Mouse (Mus musculus) layer of hippocampus, adult 8-10 months (tissue): Measurements from ENCODE around the gene Rora. TPM values are rescaled to one million over a fixed set of nuclear protein-coding genes. Genes with fewer than 3 reads are reported as not detected.

Experiments
- DNase-seq, 2 experiments: peaks; one replicate each; pipeline ENCODE4 v3.0.0; 2022; ENCODE audit warnings: low spot score in 2 of 2
- total RNA-seq, 4 experiments: library from RNA; stranded (reverse); gene quantifications; 2 replicates each; pipeline ENCODE4 v1.2.4; 2022

Rora gene
- total RNA-seq, 4 experiments from 2014 or later: 35.1 to 41.5 (median 36.6) TPM

- no peak for DNase-seq
Observed at GRCm38 (mm10) chr9:69336063-69336462, 682.5 kb downstream of the Rora start.

DNA sequence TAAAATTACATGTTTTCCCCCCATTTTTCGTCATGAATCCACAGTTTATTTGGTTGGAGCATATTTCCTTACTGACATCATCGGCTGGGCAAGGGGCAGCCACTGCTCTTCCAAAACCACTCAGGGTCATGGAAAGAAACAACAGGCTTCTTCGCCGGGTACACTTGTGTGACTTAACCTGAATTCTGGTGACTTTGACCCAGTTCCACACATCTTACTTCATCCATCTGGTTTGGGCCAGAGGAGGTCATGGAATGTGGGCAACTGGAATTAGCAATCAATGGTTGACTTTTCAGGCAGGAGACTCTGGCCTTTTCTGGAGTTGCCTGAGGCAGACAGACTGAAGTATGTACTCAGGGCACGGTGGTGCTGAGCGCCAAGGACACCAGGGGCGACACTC, 685.6 kb downstream of the Rora start:
- DNase-seq: no peak

DNA sequence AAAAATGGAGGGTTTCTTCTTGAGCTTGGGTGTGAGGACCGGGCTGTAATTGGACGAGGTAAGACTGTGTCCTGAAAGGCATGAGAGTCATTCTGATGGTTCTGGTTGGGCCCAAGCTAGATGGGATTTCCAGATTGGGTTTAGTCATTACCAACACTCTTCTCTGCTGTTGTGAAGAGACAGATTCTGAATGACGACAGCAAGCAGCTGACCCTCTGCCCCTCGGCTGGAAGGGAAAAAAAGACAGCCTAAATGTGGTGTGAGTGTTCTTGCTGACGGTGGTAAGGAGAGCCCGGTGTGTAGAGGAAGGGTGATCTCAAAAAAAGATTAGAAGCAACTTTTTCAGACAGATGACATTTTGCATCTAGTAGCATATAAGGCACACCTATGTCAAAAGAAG, 686.2 kb downstream of the Rora start:
- no peak for DNase-seq

- DNase-seq: no peak
Observed at GRCm38 (mm10) chr9:69340421-69340820, 686.8 kb downstream of the Rora start.

DNA sequence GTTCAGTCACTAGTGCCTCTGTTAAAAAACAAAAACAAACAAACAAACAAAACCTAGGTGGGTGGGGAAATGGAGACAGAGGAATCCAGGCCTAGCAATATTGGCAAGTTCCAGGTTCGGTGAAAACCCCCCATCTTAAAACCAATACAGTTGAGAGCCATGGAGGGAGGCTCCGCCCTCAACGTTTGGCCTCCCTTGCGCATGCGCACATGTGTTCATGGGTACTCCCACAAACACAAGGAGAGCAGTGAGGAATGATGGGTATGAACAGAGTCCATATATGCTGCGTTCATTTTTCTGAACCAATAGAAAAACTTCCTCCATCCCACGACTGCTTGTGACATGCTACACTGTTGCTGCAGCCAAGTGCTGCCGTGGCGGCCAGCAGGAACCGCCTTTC, 690.3 kb downstream of the Rora start:
- DNase-seq: no peak

DNA sequence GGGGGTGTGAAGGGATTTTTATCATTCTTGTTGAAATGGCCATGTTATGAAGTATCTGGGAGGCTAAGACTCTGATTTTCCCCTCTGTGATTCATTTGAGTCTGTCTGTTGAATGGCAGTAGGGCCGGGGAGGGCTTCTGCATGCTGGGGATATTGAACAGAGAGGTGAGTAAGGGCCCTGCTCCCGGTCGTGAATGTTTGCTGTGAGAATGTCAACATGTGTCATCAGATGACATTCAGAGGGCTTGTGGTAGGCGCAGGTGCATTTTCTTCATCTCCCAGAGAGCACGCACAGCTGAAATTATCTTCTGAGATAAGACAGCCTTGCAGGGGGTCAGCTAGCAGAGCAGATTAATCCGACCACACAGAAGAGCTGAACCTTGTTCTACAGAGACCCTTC, 692.0 kb downstream of the Rora start:
- no peak for DNase-seq

- no peak for DNase-seq
Observed at GRCm38 (mm10) chr9:69347796-69348195, 694.2 kb downstream of the Rora start.

GRCm38 (mm10) chr9:69349537-69349936, 696.0 kb downstream of the Rora start:
- no peak for DNase-seq

DNA sequence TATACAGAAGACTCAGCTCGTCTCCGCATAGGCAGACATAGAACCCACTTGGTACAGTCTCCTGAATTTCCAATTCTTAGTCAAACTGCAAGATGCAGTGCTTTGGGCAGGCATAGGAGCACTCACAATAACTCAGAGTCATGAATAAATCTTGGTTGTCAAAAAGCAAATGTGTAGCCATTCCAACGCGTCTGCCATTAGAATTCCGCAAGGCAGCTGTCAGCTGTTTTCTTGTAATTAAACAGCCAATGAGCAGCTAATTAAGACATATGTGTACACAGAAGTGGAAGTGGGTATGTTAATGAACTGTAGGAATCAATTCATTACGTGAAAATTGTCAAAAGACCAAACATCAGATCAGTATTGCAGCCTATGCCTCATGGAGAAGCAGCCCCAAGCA, 700.6 kb downstream of the Rora start:
- peak; percentile 16 to 35 for DNase-seq

DNA sequence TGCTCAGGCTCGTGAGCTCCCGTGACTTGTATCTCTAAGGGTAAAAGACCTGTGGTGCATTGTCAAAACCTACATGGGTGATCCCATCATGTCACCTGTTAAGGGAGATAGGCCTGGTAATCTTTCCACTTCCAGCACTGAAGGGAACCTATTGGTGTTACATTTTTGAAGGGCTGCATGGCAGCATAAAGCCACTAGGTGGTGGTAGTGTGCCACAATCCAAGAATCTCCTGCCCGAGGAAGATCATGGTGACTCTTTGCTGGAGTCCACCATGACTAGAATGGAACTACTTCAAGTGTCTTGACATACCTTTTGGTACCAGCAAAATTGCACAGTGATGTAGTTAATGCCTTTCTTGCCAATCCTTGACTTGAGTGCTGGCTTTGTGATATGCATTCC, 704.2 kb downstream of the Rora start:
- DNase-seq: peak; percentile 34 to 63

- DNase-seq: no peak
Observed at GRCm38 (mm10) chr9:69358797-69359196, 705.2 kb downstream of the Rora start.

DNA sequence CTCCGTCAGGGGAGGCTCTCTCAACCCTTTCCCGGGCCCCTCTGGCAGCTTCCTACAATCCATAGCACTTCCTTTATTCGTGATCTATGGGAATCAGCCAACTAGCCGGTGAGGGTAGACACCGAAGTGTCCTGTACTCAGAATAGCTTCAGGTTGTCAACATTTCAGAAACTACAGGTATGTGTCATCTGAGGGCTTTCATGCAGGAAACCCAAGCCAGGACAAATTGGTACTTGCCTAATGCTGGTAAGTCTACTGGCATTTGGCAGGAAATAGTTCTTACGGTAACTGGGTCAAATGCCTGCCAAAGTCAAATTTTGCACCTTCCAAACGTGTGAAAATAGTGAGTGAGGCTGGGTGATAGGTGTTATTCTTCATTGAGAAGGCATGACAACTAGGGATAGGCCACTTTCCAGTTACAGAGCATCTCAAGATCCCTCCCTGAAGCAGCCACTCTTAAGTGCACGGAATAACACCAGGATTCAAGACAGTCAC, 708.4 kb downstream of the Rora start:
- no peak for DNase-seq

GRCm38 (mm10) chr9:69362766-69363165, 709.2 kb downstream of the Rora start:
- no peak for DNase-seq

GRCm38 (mm10) chr9:69364117-69364516, 710.5 kb downstream of the Rora start:
- DNase-seq: no peak

DNA sequence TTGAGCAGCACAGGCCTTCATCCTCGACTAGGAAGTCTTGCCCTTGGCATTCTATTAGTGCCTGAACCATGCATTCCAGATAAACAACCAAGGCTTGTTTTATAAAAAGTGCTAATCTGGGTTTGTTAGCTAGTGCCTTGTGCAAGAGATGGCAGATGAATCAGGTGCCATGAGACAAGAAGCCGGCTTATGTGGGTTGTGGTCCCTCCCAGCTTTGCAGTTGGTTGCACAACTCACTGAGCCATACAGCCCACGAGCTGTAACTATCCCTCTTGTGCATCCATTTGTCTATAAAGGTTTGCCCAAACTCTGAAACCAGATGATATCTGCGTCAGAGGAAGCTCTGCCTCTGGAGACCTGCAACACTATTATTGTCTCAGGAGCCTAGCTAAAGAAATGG, 713.5 kb downstream of the Rora start:
- DNase-seq: no peak

GRCm38 (mm10) chr9:69368071-69368470, 714.5 kb downstream of the Rora start:
- DNase-seq: peak; percentile 20 to 63

GRCm38 (mm10) chr9:69371046-69371724, 717.6 kb downstream of the Rora start:
- no peak for DNase-seq

- no peak for DNase-seq
Observed at GRCm38 (mm10) chr9:69372871-69373270, 719.3 kb downstream of the Rora start.

DNA sequence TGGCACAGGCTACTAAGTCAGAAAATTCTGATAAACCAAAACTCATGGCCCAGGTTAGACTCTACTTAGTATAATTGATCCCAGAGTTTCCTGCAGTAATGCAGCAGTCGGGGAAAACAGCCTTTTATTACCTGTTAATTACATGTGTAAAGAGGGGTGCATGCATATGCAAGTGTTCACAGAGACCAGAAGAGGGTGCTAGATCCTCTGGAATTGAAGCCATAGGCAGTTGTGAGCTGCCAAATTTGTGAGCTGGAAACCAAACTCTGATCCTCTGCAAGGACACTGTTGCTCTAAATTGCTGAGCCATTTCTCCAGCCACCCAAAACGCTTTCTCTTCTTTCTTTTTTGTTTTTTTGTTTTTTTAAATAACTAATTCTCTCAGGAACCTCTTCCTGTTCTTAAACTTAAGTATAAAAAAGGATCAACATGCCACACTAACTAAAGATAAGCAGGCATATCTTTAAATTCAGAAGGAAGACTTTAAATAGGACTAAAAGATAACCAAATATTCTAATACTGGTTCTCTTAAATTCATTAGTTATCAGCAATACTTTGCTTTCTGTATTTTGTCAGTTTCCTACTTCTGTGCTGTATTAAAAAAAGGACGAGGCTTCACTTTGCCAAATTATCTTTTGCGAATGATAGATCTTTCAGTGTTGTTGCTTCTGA, 723.5 kb downstream of the Rora start:
- DNase-seq: no peak

DNA sequence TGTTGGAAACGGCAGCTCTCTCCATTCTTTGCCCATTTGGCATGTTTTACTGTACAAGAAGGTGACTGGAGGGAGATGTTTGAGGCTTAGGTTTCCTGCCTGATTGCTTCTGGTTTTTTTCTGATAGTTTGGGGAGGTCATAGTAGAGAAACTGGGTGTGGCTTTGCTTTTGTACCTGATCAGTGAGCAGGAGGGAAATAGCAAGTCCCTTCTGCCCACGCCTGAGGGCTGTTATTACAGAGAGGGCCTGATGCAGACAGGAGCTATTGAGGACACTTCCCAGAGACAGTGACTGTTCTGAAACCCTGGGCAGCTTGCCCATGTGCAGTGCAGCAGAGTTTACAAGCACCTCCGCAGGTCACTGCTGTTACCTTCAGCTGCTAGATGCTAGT, 724.1 kb downstream of the Rora start:
- no peak for DNase-seq

DNA sequence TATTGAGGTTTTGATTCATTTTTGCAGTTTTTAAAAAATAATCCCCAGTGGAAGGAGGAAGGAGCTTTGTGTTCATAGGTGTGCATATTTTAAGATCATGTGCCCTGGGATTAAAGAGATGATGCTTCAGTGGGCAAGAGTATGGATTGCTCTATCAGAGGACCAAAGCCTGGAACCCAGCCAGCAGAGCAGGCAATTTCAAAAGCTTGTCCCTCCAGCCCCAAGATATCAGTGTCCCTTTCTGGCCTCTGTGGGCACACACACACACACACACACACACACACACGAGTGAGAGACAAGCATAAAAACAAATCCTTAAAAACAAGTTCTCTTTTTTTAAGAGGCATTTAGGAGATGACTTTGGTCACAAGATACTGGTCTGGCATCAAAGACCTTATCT, 727.0 kb downstream of the Rora start:
- DNase-seq: no peak

- no peak for DNase-seq
Observed at GRCm38 (mm10) chr9:69381741-69382140, 728.2 kb downstream of the Rora start.

DNA sequence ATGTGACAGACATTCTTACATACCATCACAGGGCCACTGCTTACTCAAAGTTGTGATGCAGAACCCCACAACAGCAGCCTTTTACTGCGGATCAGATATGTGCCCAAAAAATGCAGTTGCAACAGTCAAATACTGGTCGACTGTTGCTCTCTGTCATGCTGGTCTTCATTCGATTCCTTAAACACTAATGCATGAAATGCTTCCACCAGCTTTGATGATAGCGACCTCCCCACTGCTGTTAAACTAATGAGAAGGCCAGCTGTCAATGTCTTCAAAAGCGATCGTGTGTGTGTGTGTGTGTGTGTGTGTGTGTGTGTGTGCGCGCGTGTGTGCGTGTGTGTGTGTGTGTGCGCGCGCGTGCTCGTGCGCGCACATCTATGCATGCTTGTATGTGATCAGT, 730.9 kb downstream of the Rora start:
- DNase-seq: no peak
